Mouse (Mus musculus) layer of hippocampus, postnatal 36 days (tissue): ENCODE data around the gene Wnt3a. TPM values are rescaled to one million over a fixed set of nuclear protein-coding genes. Genes with fewer than 3 reads are reported as not detected.

Experiments
- DNase-seq, 2 experiments: peaks; one replicate each; pipeline ENCODE4 v3.0.0; 2022
- total RNA-seq, 2 experiments: library from RNA; stranded (reverse); gene quantifications; 2 replicates each; pipeline ENCODE4 v1.2.3; 2021

The Wnt3a gene
- total RNA-seq, result not detected

GRCm38 (mm10) chr11:59290702-59291303, at the start of gene Wnt3a:
Gene Wnt3a (minus strand): TSS chr11:59290752.
- DNase-seq, result no peak

- DNase-seq, result peak in 1 of 2 experiments; percentile 56
Measured at GRCm38 (mm10) chr11:59338736-59339120, 48.2 kb upstream of the Wnt3a start.

DNA sequence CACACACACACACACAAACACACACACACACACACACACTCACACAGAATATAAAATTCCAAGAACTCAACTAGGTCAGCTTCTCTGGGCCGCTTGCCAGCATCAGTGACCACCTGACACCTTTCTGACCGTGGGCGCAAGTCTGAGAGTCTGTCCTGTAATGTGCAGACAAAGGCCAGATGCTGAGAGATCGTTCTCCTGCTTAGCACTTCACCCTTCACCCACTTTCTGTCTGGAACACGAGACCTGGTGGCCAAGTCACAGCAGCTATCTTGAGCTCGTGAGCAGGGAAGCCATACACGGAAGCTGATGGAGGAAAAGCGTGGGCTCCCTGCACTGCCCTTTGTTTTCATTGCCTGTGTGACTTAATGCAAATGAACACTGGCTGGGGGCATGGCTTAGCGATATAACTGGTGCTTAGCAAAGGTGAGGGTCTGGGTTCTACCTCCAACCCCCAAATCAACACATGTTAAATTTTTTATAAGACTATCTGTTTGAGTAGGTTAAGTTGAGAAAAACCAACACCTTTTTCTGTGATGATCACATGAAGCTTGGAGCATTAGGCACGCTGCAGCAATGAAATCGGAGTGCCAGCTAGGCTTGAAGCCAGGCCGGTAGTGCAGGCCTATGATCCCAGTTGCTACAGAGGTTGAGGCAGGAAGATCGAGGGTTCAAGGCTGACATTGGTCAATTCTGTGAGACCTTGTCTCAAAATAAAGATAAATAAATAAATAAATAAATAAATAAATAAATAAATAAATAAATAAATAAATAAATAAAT, 47.6 kb upstream of the Wnt3a start:
- no peak for DNase-seq

DNA sequence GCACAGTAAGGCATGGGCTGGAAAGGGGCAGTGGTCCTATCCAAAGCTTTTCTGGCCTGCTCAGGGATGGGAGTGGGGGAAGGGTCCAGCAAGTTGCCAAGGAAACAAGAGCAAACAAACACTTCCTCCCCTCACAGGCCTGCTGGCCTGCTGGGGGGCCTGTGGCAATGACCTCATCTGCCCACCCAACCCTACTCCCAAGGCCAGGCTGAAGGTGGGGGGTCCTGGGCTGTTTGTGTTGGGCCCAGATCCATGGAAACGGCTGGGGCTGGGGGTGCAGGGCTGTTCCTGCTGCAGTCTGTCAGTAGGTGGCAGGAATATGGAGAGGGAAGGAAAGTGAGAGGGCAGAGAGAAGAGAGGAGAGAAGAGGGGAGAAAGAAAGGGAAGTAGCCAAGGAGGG, 45.8 kb upstream of the Wnt3a start:
- DNase-seq, result no peak

- DNase-seq, result no peak
Measured at GRCm38 (mm10) chr11:59335942-59336341, 45.4 kb upstream of the Wnt3a start.

- no peak for DNase-seq
Measured at GRCm38 (mm10) chr11:59335150-59335549, 44.6 kb upstream of the Wnt3a start.

DNA sequence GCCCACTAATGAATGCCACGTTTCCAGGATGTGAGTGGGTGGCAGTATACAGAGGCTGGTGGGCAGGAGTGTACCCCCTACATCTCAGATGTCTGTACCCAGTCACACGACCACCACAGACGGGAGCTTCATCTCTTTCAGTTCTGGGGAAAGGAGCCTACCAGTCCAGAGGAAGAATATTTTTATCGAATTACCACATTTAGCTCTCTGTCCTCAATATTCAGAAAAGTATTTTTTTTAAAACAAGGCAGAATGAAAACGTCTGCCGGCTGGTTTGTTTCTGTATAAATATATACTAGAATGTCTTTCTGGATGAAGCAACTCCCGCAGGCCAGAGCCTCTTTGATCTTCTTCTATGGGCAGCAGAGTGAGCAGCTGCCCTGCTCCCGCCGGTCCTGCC, 42.4 kb upstream of the Wnt3a start:
- DNase-seq, result no peak

DNA sequence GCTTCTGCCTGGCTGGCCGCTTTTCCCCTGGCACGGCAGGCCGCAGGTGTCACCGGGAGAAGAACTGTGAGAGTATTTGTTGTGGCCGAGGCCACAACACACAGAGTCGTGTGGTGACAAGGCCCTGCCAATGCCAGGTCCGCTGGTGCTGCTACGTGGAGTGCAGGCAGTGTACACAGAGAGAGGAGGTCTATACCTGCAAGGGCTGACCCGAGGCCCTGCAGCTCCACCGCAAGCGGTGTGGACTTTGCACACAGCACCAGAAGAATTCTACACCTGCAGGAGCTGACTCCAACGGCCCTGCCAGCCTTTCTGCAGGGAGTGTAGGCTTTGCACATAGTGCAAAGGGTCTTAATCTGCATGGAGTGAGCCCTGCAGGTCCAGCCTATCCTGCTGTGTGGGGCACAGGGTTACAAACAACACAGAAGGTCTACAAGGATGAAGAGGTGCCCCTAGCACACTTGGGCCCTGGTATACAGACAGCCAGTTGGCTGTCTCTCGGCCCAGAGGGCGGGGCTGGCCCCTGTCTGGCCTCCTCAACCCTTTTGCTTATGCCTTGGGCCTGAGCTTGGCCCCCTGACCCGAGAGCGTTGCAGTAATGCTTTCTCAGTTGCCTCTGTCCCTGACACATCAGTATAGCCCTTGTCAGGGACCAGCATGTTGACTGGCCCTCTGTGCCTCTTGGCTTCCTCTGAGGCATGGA, 40.8 kb upstream of the Wnt3a start:
- no peak for DNase-seq

GRCm38 (mm10) chr11:59330560-59330959, 40.0 kb upstream of the Wnt3a start:
- DNase-seq, result peak; percentile 56 to 68

- DNase-seq, result no peak
Measured at GRCm38 (mm10) chr11:59329616-59330015, 39.1 kb upstream of the Wnt3a start.

DNA sequence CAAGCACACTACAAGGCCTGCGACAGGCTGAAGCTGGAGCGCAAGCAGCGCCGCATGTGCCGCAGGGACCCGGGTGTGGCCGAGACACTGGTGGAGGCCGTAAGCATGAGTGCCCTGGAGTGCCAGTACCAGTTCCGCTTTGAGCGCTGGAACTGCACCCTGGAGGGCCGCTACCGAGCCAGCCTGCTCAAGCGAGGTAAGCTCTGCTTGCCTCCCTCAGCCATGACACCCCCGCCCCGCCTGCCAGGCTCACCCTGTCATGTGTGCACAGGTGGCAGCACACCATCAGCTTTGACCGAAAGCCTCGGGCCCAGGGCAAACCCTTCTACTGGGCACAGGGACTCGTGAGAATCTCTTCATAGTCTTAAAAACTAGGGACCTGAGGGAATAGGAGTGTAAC, 37.1 kb upstream of the Wnt3a start:
- DNase-seq, result no peak

DNA sequence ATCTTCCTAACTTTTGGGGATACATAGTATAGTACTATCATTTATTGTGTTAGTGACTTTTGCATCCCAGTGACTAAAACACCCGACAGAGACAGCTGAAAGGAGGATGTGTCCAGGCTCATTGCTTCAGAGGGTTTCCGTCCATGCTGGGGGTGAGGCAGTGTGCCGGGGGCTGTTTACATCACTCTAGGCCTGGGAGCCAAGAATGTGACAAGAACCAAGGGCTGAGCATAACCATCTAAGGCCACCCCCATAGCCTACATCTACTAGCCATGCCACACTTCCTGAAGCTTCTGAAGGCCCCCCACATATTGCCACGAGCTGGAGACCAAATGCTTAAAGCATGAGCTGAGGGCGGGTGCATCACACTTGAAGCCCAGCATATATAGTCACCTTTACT, 34.2 kb upstream of the Wnt3a start:
- DNase-seq, result no peak

GRCm38 (mm10) chr11:59322988-59323387, 32.4 kb upstream of the Wnt3a start:
- DNase-seq, result no peak

GRCm38 (mm10) chr11:59316517-59316916, 26.0 kb upstream of the Wnt3a start:
- DNase-seq, result no peak

DNA sequence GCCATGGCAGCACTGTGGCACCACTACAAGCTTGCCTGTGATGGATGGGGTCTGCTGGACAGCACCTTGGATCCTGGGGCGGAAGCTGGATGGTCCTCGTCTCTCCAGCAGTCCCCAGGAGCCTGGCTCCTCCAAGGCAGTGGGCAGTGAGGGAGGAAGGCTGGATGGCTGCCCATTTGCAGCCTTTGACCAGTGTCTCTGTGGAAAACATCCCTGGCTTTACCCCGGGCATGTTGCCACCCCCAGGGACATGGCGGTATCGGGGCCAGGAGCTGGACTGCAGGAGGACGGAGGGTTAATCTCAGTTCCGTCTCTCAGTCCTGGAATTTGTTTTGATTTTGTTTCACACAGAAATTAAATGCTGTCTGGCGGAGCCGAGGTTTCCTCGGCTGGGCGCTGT, 23.4 kb upstream of the Wnt3a start:
- DNase-seq, result no peak

- DNase-seq, result no peak
Measured at GRCm38 (mm10) chr11:59313029-59313811, 22.7 kb upstream of the Wnt3a start.

DNA sequence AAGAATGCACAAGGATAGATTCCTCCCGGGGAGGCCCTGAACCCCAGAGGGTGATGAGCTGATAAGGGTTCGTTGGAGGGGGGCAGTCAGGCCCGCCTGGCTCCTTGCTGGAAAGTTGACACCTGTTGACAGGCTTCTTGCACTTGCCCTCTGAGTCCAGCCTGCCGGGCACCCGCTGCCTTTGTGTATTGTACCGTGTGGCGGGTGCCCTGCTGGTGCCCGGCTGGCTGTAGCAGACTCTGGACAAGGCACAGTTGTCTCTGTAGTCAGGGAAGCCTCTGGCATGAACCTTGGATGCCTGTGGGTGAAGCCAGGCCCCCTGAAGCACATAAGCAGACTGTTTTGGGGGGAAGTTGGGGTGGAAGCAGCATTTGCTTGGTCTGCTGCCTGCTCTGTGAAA, 21.9 kb upstream of the Wnt3a start:
- no peak for DNase-seq

DNA sequence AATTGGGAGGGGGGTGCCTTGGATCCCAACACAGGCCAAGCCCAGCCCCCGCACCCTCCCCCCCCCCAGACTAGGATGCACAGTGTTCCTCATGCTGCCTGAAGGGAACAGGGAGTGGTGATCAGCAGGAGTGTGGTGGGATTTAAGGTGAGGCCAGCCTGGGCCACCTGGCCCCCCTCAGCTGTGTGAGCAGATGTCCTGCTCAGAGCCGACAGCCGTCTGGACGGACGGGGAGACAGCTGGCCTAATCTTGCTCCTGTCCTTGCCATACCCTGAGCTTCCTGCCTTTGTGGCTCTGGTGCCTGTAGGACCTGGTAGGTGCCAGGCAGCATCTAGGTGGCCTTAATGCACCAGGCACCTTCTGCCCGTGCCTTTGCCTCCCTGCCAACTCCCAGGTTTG, 21.5 kb upstream of the Wnt3a start:
- no peak for DNase-seq

GRCm38 (mm10) chr11:59309976-59310375, 19.4 kb upstream of the Wnt3a start:
- DNase-seq, result no peak

GRCm38 (mm10) chr11:59309106-59309805, 18.7 kb upstream of the Wnt3a start:
- DNase-seq, result no peak

- no peak for DNase-seq
Measured at GRCm38 (mm10) chr11:59308625-59309024, 18.1 kb upstream of the Wnt3a start.

GRCm38 (mm10) chr11:59308164-59308542, 17.6 kb upstream of the Wnt3a start:
- DNase-seq, result no peak
